Mouse (Mus musculus) E14TG2a.4 (cell line): ENCODE results near the gene Otub2.

Experiments
- CTCF ChIP-seq: conservative IDR thresholded peaks from 2 replicates; pipeline ENCODE4 v1.5.1; 2014; ENCODE audit warnings: low read length
- NANOG ChIP-seq: IDR thresholded peaks from 2 replicates; pipeline ENCODE4 v1.6.1; 2014; ENCODE audit warnings: borderline replicate concordance, low read length, mixed read lengths

GRCm38 (mm10) chr12:103355746-103356414 is 32.6 kb upstream of the Otub2 start, which contains the start of gene Asb2:
- TF ChIP-seq CTCF (no peak), NANOG (no peak)
